Mouse (Mus musculus) spleen, postnatal 10 days (tissue): ENCODE measurements around the gene Wbp2nl.
A peak's percentile ranks its signal among the peaks of the same experiment; 100 is the strongest.
"Not testable (repeated sequence)": the region's sequence is repeated elsewhere in the genome, so short reads cannot be mapped to it uniquely, and the experiment has no call there.

Source experiments
- DNase-seq, 2 experiments: peaks; one replicate each; pipeline ENCODE4 v3.0.0; 2021 to 2022; ENCODE audit warnings: low spot score in 2 of 2

Gene Wbp2nl

GRCm38 (mm10) chr15:82348258-82348998 lies 49.7 kb downstream of the Wbp2nl start:
- DNase-seq: no peak

GRCm38 (mm10) chr15:82348999-82349341 lies 50.2 kb downstream of the Wbp2nl start:
- DNase-seq: no peak

- DNase-seq: no peak
Observed at GRCm38 (mm10) chr15:82350349-82350748, 51.6 kb downstream of the Wbp2nl start.

- no peak for DNase-seq
Observed at GRCm38 (mm10) chr15:82351480-82351879, 52.7 kb downstream of the Wbp2nl start.

- DNase-seq: peak; percentile 38 to 52
Observed at GRCm38 (mm10) chr15:82353078-82353744, 54.5 kb downstream of the Wbp2nl start.

GRCm38 (mm10) chr15:82353745-82354113 lies 55.0 kb downstream of the Wbp2nl start:
- no peak for DNase-seq

- DNase-seq: peak; percentile 96 to 99
Observed at GRCm38 (mm10) chr15:82354126-82354945, 55.6 kb downstream of the Wbp2nl start, which contains the start of gene Ndufa6. TSS of gene Ndufa6 (minus strand) at chr15:82354322.

GRCm38 (mm10) chr15:82358431-82359260 lies 59.9 kb downstream of the Wbp2nl start:
- no peak for DNase-seq

- no peak for DNase-seq
Observed at GRCm38 (mm10) chr15:82361459-82362018, 62.8 kb downstream of the Wbp2nl start.

- no peak for DNase-seq
Observed at GRCm38 (mm10) chr15:82362234-82362633, 63.5 kb downstream of the Wbp2nl start.

- DNase-seq: not testable (repeated sequence)
Observed at GRCm38 (mm10) chr15:82363801-82364200, 65.0 kb downstream of the Wbp2nl start.
